Comparison of ENCODE assay signal across 9 mouse cellular contexts in the genomic region with DNA sequence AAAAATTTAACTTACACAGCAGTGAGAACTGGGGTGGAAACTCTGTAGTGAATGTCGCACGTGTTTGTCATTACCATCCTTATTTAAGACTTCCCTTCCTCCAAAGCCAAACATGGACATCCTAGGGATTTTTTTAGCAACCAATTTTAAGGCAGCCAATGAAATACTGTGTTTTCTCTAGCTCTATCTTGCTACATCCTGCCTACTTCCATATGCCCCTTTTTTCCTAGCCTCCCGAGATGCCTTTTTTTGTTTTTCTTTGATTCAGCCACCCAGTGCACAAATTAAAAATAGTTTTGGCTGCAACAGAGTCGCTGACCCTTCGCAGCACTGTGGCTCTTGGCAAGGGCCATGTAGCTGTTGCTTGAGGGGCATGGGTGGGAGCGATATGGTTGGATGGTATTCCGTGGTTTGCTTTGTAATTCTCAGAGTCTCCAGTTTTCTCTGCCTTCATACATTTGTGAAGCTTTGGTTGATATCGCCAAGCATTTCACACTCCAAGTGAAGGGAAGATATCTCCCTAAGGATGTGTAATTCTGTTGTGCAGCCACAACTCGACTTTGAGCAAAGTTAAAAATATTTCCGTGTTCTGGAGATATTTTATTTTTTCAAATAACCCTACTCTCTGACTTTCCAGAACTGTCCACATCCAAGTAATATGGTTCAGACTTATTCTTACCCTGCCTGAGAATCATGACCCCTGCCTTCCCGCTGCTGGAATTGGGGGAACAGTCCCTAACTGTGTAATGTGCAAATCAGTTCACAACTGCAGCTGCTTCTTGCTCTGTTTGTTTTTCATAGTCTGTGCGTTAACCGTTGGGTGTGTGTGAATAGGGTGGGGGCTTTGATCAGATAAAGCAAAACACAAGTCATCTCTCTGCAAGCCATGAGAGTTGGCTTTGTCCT.
DNase-seq lines count a peak whose midpoint lies in the region; ATAC-seq and TF ChIP-seq lines count a peak whose summit lies in the region.
"Had no signal": no experiment of that assay in that cellular context is flagged by ENCODE, and none has a peak within 500 bp of the region (broad histone marks: within the 10 kb centered on the region; RNA-seq: fewer than 3 reads in every experiment).

No protein-coding gene starts in this region.

- no peaks in the 10 kb centered on the region for H3K27me3 ChIP-seq in lung, embryonic 14.5 days (ENCODE audit: insufficient read depth, low read length)
- no peaks in the 10 kb centered on the region for H3K27me3 ChIP-seq in embryonic facial prominence, embryonic 13.5 days
- no peaks in the 10 kb centered on the region for H3K27me3 ChIP-seq in hindbrain, embryonic 12.5 days
- H3K27me3 ChIP-seq in neural tube, embryonic 14.5 days (ENCODE audit: control insufficient read depth, insufficient read depth, low read length) = no peaks in the 10 kb centered on the region

- no peak overlapping the region for H3K9ac ChIP-seq in lung, embryonic 14.5 days
- no peak overlapping the region for H3K9ac ChIP-seq in embryonic facial prominence, embryonic 13.5 days
- no peak overlapping the region for H3K9ac ChIP-seq in hindbrain, embryonic 12.5 days
- no peak overlapping the region for H3K9ac ChIP-seq in neural tube, embryonic 14.5 days (replicated peaks; ENCODE audit: low read depth, low read length)

- TF ChIP-seq CTCF in lung, embryonic 14.5 days (IDR thresholded peaks at IDR 0.05; ENCODE audit: low read depth) = no peak

- no peaks in the 10 kb centered on the region; the same call in 1 of the 2 replicates for H3K4me1 ChIP-seq in lung, embryonic 14.5 days (ENCODE audit: insufficient read depth)
- H3K4me1 ChIP-seq in embryonic facial prominence, embryonic 13.5 days = peaks cover 15% of the 10 kb centered on the region
- peaks cover 5% of the 10 kb centered on the region for H3K4me1 ChIP-seq in hindbrain, embryonic 12.5 days
- no peaks in the 10 kb centered on the region for H3K4me1 ChIP-seq in neural tube, embryonic 14.5 days (ENCODE audit: control insufficient read depth, insufficient read depth, low read length)

- no peaks in the 10 kb centered on the region for H3K9me3 ChIP-seq in lung, embryonic 14.5 days (ENCODE audit: low read depth, low read length)
- no peaks in the 10 kb centered on the region for H3K9me3 ChIP-seq in embryonic facial prominence, embryonic 13.5 days
- no peaks in the 10 kb centered on the region for H3K9me3 ChIP-seq in hindbrain, embryonic 12.5 days (replicated peaks)
- H3K9me3 ChIP-seq in neural tube, embryonic 14.5 days (ENCODE audit: control insufficient read depth, low read length) = no peaks in the 10 kb centered on the region

- H3K27ac ChIP-seq in lung, embryonic 14.5 days (ENCODE audit: low read depth) = no peak overlapping the region
- H3K27ac ChIP-seq in embryonic facial prominence, embryonic 13.5 days = peak overlapping the region; percentile 72
- no peak overlapping the region for H3K27ac ChIP-seq in hindbrain, embryonic 12.5 days
- H3K27ac ChIP-seq in neural tube, embryonic 14.5 days (ENCODE audit: low read depth, low read length) = no peak overlapping the region

- H3K4me2 ChIP-seq in lung, embryonic 14.5 days = no peak overlapping the region
- peak overlapping the region; percentile 54 for H3K4me2 ChIP-seq in embryonic facial prominence, embryonic 13.5 days
- no peak overlapping the region for H3K4me2 ChIP-seq in hindbrain, embryonic 12.5 days (replicated peaks)
- no peak overlapping the region for H3K4me2 ChIP-seq in neural tube, embryonic 14.5 days (ENCODE audit: low read depth, low read length)

- no peak overlapping the region for H3K4me3 ChIP-seq in lung, embryonic 14.5 days (ENCODE audit: low read depth, low read length)
- H3K4me3 ChIP-seq in embryonic facial prominence, embryonic 13.5 days = no peak overlapping the region
- no peak overlapping the region for H3K4me3 ChIP-seq in hindbrain, embryonic 12.5 days
- H3K4me3 ChIP-seq in neural tube, embryonic 14.5 days (ENCODE audit: low read depth, low read length) = no peak overlapping the region
- H3K4me3 ChIP-seq: myocyte had no signal

- H3K36me3 ChIP-seq in lung, embryonic 14.5 days (ENCODE audit: insufficient read depth) = no peaks in the 10 kb centered on the region
- no peaks in the 10 kb centered on the region for H3K36me3 ChIP-seq in embryonic facial prominence, embryonic 13.5 days
- no peaks in the 10 kb centered on the region for H3K36me3 ChIP-seq in hindbrain, embryonic 12.5 days
- H3K36me3 ChIP-seq in neural tube, embryonic 14.5 days (ENCODE audit: control insufficient read depth, insufficient read depth, low read length) = no peaks in the 10 kb centered on the region

- DNase-seq in lung, embryonic 14.5 days = peak; percentile 7
- no peak for DNase-seq in lung, postnatal 14 days
- DNase-seq in natural killer cell, adult 2 months (ENCODE audit: low spot score in 2 of 2) = no peak
- DNase-seq: thymus, postnatal 36 days had no signal

- WGBS in lung, embryonic 14.5 days = 59% methylated on average over 13 of the region's 13 CpGs
- 24% methylated on average over 13 of the region's 13 CpGs for WGBS in embryonic facial prominence, embryonic 13.5 days
- 54% methylated on average over 13 of the region's 13 CpGs for WGBS in hindbrain, embryonic 12.5 days
- 69% methylated on average over 13 of the region's 13 CpGs for WGBS in neural tube, embryonic 14.5 days

- ATAC-seq in lung, embryonic 14.5 days (ENCODE audit: insufficient read depth) = no peak
- peak; percentile 59; the same call in 1 of the 2 replicates for ATAC-seq in embryonic facial prominence, embryonic 13.5 days (ENCODE audit: insufficient number of reproducible peaks, insufficient read depth, low FRiP score, low TSS enrichment, low read depth)
- ATAC-seq in hindbrain, embryonic 12.5 days (ENCODE audit: low FRiP score) = peak; percentile 68
- ATAC-seq in neural tube, embryonic 14.5 days (ENCODE audit: low read depth) = peak; percentile 28; the same call in 1 of the 2 replicates
- no peak for ATAC-seq in erythroblast, adult 5-6 weeks (replicated peaks; ENCODE audit: low FRiP score, poor library complexity, severe bottlenecking)

Comparison
In these comparisons a context has a peak if more than half of its experiments do, and no peak if none do; other contexts are left out.
1. ATAC-seq: peak in embryonic facial prominence, embryonic 13.5 days (single experiment), hindbrain, embryonic 12.5 days (single experiment) and neural tube, embryonic 14.5 days (single experiment); none in lung, embryonic 14.5 days (single experiment) and erythroblast, adult 5-6 weeks (single experiment).